Mouse (Mus musculus) limb, embryonic 14.5 days (tissue): ENCODE data around the gene Gm20388. TPM values are rescaled to one million over a fixed set of nuclear protein-coding genes. Genes with fewer than 3 reads are reported as not detected.

Experiments used
- ATAC-seq: fragments of 200-750 bp; cut with Nextera tagmentation; 2 replicates; pipeline ENCODE4 v1.8.0; 2017; ENCODE audit warnings: low read depth, moderate number of reproducible peaks, moderate TSS enrichment; ENCODE audit not compliant: low FRiP score
- DNase-seq: peaks from one replicate; pipeline ENCODE4 v3.0.0-alpha.2; 2015; ENCODE audit warnings: low spot score
- H3K27ac ChIP-seq: fragments of 300-500 bp; sonication (generic); replicated peaks from 2 replicates; pipeline ENCODE4 v1.5.1; 2014; ENCODE audit warnings: low read depth, mild to moderate bottlenecking, low read length, moderate library complexity, mixed read lengths
- H3K27me3 ChIP-seq: fragments of 300-500 bp; sonication (generic); 2 replicates; pipeline ENCODE4 v1.6.1; 2014; ENCODE audit warnings: low read length, mixed read lengths; ENCODE audit not compliant: control insufficient read depth, insufficient read depth
- H3K36me3 ChIP-seq: fragments of 300-500 bp; sonication (generic); 2 replicates; pipeline ENCODE4 v1.6.1; 2014; ENCODE audit warnings: mild to moderate bottlenecking, low read length, moderate library complexity, mixed read lengths; ENCODE audit not compliant: control insufficient read depth, insufficient read depth
- H3K4me1 ChIP-seq: fragments of 300-500 bp; sonication (generic); 2 replicates; pipeline ENCODE4 v1.6.1; 2014; ENCODE audit warnings: antibody characterized with exemption, low read length, mixed read lengths; ENCODE audit not compliant: control insufficient read depth, insufficient read depth
- H3K4me2 ChIP-seq: fragments of 300-500 bp; sonication (generic); replicated peaks from 2 replicates; pipeline ENCODE4 v1.6.1; 2014; ENCODE audit warnings: low read depth, mild to moderate bottlenecking, low read length, moderate library complexity; ENCODE audit not compliant: severe bottlenecking
- H3K4me3 ChIP-seq: fragments of 300-500 bp; sonication (generic); replicated peaks from 2 replicates; pipeline ENCODE4 v1.5.1; 2014; ENCODE audit warnings: low read length
- H3K9ac ChIP-seq: fragments of 300-500 bp; sonication (generic); 2 replicates; pipeline ENCODE4 v1.6.1; 2014; ENCODE audit warnings: mild to moderate bottlenecking, low read depth, low read length, moderate library complexity; ENCODE audit not compliant: severe bottlenecking
- H3K9me3 ChIP-seq: fragments of 300-500 bp; sonication (generic); 2 replicates; pipeline ENCODE4 v1.6.1; 2016; ENCODE audit warnings: low read length; ENCODE audit not compliant: control insufficient read depth
- POLR2A ChIP-seq: fragments of 200-500 bp; IDR thresholded peaks from 2 replicates; pipeline ENCODE4 v1.8.0; 2012; ENCODE audit warnings: inconsistent platforms, mild to moderate bottlenecking, moderate library complexity, borderline replicate concordance; ENCODE audit not compliant: insufficient read depth, insufficient read length; ENCODE audit errors: extremely low read depth
- WGBS: fragments of 180-500 bp; shearing (Covaris S2); extraction: QIAGEN DNeasy Blood & Tissue Kit; methylation state at CpG from one replicate; pipeline ENCODE4 v1.1.7; 2014; 5-methylcytosine and 5-hydroxymethylcytosine counted together
- polyA plus RNA-seq, 2 experiments: library from polyadenylated mRNA; depleted of rRNA in 1 of 2; stranded (reverse) in 1 of 2; unstranded in 1 of 2; fragments of >200 nt; fragmentation: Nextera tagmentation in 1 of 2; extraction: Ambion mirVana in 1 of 2; gene quantifications; 2 replicates each; pipeline versions ENCODE4 v1.2.1 to v1.2.3; 2012 to 2014

Gm20388 gene
- polyA plus RNA-seq, 2 experiments = 1.9 to 49.9 TPM

GRCm38 (mm10) chr8:120063326-120063725 is 152.7 kb downstream of the Gm20388 start:
- no peak overlapping the region for H3K27ac ChIP-seq
- DNase-seq (no peak), ATAC-seq (no peak)
- no peaks in the 10 kb centered on the region for H3K27me3 ChIP-seq
- no peaks in the 10 kb centered on the region for H3K36me3 ChIP-seq
- H3K9ac ChIP-seq = no peak overlapping the region
- TF ChIP-seq POLR2A = no peak
- H3K4me1 ChIP-seq = peaks cover 6% of the 10 kb centered on the region
- H3K4me2 ChIP-seq = no peak overlapping the region
- H3K4me3 ChIP-seq = no peak overlapping the region
- 53% methylated on average over 3 of the region's 3 CpGs for WGBS
- no peaks in the 10 kb centered on the region for H3K9me3 ChIP-seq

- ATAC-seq = no peak
- TF ChIP-seq POLR2A = no peak
- 96% methylated on average over 8 of the region's 8 CpGs for WGBS
- no peak overlapping the region for H3K4me3 ChIP-seq
- no peaks in the 10 kb centered on the region for H3K9me3 ChIP-seq
- H3K4me2 ChIP-seq = no peak overlapping the region
- no peaks in the 10 kb centered on the region for H3K27me3 ChIP-seq
- no peaks in the 10 kb centered on the region for H3K36me3 ChIP-seq
- no peak for DNase-seq
- no peak overlapping the region for H3K27ac ChIP-seq
- no peak overlapping the region for H3K9ac ChIP-seq
- H3K4me1 ChIP-seq = peaks cover 8% of the 10 kb centered on the region
Observed at GRCm38 (mm10) chr8:120065611-120066010, 155.0 kb downstream of the Gm20388 start.

- WGBS = 88% methylated on average over 4 of the region's 4 CpGs
- no peak overlapping the region for H3K4me3 ChIP-seq
- no peak overlapping the region for H3K9ac ChIP-seq
- H3K27ac ChIP-seq = no peak overlapping the region
- no peak overlapping the region for H3K4me2 ChIP-seq
- ATAC-seq (no peak), DNase-seq (no peak)
- H3K27me3 ChIP-seq = no peaks in the 10 kb centered on the region
- no peaks in the 10 kb centered on the region for H3K9me3 ChIP-seq
- H3K36me3 ChIP-seq = no peaks in the 10 kb centered on the region
- peaks cover 8% of the 10 kb centered on the region for H3K4me1 ChIP-seq
- TF ChIP-seq POLR2A = no peak
Observed at GRCm38 (mm10) chr8:120066226-120066625, 155.6 kb downstream of the Gm20388 start.

GRCm38 (mm10) chr8:120067936-120068668 is 157.5 kb downstream of the Gm20388 start:
- Histone ChIP-seq H3K27ac (no peak overlapping the region), H3K4me2 (no peak overlapping the region), H3K9ac (no peak overlapping the region), H3K9me3 (no peaks in the 10 kb centered on the region), H3K4me3 (no peak overlapping the region), H3K27me3 (no peaks in the 10 kb centered on the region), H3K4me1 (peaks cover 13% of the 10 kb centered on the region), H3K36me3 (no peaks in the 10 kb centered on the region)
- no peak for TF ChIP-seq POLR2A
- WGBS = 40% methylated on average over 19 of the region's 19 CpGs
- ATAC-seq = peak; percentile 49; the same call in 1 of the 2 replicates
- DNase-seq = peak; percentile 27

GRCm38 (mm10) chr8:120071684-120072083 is 161.0 kb downstream of the Gm20388 start:
- peaks cover 16% of the 10 kb centered on the region for H3K4me1 ChIP-seq
- no peak overlapping the region for H3K27ac ChIP-seq
- DNase-seq = peak; percentile 84
- peak; percentile 76 for ATAC-seq
- no peaks in the 10 kb centered on the region for H3K27me3 ChIP-seq
- no peak overlapping the region for H3K4me2 ChIP-seq
- 27% methylated on average over 4 of the region's 4 CpGs for WGBS
- no peak overlapping the region for H3K9ac ChIP-seq
- no peaks in the 10 kb centered on the region for H3K9me3 ChIP-seq
- no peak for TF ChIP-seq POLR2A
- H3K36me3 ChIP-seq = no peaks in the 10 kb centered on the region
- no peak overlapping the region for H3K4me3 ChIP-seq

GRCm38 (mm10) chr8:120072259-120072658 is 161.6 kb downstream of the Gm20388 start:
- Histone ChIP-seq H3K27me3 (no peaks in the 10 kb centered on the region), H3K4me2 (no peak overlapping the region), H3K4me3 (no peak overlapping the region), H3K36me3 (no peaks in the 10 kb centered on the region), H3K4me1 (peaks cover 16% of the 10 kb centered on the region), H3K27ac (no peak overlapping the region), H3K9me3 (no peaks in the 10 kb centered on the region), H3K9ac (no peak overlapping the region)
- DNase-seq = no peak
- TF ChIP-seq POLR2A = no peak
- no peak for ATAC-seq
- 72% methylated on average over 9 of the region's 9 CpGs for WGBS
